Mouse (Mus musculus) ovary, postnatal 10 days (tissue): ENCODE measurements around the gene Zfp704.

ENCODE experiments used
- DNase-seq: peaks from one replicate; pipeline ENCODE4 v3.0.0; 2022; ENCODE audit warnings: low spot score

Zfp704 gene

DNA sequence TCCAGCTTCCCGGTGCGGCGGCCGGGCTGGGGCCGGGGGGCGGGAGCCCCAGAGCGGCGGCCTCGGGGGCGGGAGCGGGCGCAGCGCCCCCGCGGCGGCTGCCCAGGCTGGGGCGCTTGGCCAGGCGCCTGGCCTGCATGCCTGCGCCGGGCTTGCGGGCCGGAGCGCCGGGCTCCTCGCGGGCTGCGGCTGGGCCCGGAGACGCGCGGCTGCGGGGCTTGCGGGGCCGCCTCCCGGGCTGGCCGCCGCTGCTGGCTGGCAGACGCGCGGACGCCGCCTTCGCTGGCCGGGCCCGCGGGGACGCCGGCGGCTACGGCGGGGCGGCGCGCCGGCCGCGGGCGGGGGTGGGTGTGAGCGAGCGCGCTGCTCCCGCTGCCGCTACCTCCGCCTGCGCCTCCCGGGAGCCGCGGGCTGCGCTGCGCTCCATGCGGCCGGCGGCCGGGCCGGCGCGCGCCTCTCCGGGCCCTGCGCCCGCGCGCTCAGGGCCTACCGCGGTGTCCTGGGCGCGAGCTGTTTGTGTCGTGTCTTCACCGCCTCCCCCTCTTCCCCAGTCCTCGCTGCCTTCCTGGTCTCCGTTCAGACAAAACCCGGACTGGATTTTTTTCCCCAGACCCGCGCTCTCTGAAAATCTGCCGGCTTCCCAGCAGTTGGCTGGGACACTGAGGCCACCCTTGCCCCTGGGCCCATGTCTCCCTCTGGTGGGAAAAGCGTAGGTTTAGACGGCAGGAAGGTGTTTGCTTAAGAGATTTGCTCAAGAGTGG, at the start of gene Zfp704:
Gene Zfp704, minus strand, starts transcription at position 505 of the 761 bp plus-strand sequence.
- peak; percentile 63 for DNase-seq

- no peak for DNase-seq
Measured at GRCm38 (mm10) chr3:9633036-9634005, 23.4 kb upstream of the Zfp704 start.

- DNase-seq: peak; percentile 12
Measured at GRCm38 (mm10) chr3:9629951-9630350, 20.1 kb upstream of the Zfp704 start.

DNA sequence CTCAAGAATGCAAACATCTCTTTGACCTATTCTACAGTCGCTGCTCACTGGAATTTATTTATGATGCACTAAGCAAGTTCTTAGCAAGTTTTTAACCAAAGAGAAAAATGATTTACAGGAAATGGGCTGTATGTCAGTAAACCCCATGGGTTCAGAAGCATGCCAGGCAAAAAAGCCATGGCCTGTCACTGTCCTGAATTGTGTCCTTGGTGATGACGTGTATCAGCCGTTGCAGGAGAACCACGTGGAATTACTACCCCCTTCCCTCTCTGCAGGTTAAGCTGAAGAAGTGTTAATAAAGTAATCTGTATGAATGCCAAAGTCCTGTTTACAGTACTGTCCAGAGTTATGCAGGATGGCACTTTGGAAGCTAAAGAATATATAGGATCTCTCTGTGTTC, 18.2 kb upstream of the Zfp704 start:
- DNase-seq: no peak

GRCm38 (mm10) chr3:9626149-9626548, 16.3 kb upstream of the Zfp704 start:
- DNase-seq: no peak

DNA sequence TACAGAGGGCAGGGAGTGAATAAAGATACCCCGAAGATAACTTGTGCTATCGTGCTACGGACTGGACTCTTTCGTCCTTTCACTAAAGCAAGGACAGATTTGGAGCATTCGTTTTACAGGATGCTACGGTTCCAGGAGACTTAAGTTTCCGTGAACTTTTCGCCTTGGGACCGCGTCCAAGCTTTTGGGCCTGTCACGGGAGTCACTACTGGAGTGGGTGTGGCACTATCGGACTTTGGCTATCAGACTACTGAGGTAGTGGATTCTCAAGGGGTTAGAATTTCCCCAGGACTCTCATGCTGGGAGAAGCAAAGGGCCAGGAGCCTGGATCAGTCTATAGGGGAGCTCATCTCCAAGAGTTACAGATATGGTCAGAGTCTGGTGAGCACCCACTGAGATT, 10.7 kb upstream of the Zfp704 start:
- no peak for DNase-seq

DNA sequence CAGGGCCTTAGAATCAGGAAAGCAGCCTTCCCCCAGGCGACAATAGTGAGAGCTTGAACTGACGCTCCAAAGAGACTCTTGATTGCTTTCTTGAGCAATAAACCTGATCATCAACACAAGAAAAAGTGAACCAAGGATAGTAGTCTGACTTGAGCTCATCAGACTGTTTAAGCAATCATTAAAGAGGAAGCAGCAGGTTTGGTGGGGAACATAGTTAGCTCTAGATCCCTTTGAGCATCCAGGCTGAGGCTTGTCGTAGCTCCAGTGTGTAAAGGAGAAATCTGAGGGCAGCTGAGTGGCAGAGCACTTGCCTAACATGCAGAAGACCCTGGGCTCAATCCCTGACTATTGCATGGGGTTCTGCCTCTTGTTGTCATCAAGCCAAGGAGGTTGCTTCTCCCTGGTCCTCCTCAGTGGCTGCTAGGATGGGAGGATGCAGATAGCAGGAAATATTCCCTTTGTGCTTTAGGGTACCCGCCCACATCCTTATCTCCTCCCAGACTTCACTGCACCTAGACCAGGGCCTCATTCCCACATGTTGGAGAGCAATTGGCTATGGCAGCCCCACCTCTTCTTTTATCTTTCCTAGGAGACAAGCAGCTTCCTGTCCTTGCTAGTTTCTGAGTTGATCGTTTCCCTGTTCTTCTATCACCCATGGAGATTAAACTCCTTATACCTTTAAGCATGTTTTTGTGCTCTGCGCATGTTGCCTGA, 9.8 kb upstream of the Zfp704 start:
- DNase-seq: no peak

DNA sequence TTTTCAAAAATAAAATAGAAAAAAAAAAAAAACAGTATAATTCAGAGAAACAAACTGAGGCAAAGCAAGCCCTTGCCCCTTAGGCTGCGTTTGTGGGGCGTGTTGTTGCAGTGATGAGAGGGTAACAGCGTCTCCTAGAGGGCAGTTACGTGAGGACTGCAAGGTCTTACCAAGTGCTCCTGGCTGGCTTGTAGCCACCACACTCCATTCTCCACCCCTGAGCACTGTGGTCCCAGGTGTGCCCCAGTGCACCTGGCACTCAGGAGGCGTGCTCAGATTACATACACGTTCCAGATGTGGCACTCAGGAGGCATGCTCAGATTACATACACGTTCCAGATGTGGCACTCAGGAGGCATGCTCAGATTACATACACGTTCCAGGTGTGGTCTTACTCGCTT, 7.2 kb upstream of the Zfp704 start:
- DNase-seq: no peak

DNA sequence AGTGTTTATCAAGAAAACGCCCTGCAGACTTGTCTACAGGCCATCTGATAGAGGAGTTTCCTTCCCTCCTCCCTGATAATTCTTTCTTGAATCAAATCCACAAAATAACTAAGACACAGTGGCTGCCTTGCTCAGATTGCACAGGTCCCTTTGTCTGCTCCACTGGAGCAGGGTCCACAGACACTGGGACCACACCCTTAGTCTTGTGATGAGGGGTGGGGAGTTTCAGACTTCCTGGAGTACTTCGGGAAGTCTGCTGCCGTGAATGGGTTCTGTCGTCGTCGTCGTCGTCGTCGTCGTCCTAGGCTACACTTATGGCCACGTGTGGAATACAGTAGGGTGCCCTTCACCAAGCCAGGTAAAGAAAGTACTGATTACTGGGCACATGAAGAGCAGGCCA, 4.8 kb upstream of the Zfp704 start:
- no peak for DNase-seq

GRCm38 (mm10) chr3:9614011-9614410, 4.1 kb upstream of the Zfp704 start:
- DNase-seq: no peak

DNA sequence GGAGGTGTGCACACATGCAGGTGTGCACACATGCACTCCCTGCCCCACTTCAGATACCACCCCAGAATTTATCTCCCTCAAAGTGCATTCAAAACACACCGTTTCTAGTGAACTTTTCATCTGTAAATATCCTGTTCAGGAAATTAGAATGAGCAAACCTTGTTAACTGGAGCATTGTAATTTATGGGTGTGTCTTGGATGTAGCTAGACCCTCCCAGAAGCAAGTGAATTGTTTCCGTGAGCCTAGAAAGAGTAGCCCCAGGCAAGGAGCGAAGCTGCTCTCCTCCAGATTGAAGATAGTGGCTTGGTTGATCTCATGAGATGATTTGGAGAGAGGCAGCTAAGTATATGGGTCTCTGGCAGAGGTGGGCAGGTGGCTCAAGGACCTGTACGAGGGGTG, 1.3 kb upstream of the Zfp704 start:
- DNase-seq: no peak

DNA sequence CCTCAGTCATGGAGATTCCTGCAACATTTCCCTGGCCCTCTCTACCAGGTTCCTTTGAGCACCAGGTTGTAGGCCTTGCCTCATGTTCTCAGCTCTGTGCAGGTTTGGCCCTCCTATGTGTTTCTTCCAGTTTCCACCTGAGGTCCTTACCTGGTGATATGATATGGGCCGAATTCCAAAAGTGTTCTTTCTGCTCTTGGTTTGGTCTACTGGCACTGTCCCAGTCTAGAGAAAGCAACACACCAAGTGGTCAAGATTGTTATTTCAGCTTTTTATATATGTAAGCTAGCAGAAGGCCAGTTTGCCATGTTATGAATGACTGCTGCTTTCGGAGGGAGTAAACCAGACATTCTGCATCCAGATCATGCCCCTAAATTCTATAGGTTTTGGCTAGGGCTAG, 541 bp upstream of the Zfp704 start:
- DNase-seq: no peak

GRCm38 (mm10) chr3:9608906-9609580, 842 bp downstream of the Zfp704 start:
- DNase-seq: peak; percentile 32

- DNase-seq: peak; percentile 24
Measured at GRCm38 (mm10) chr3:9608441-9608905, 1.4 kb downstream of the Zfp704 start.

DNA sequence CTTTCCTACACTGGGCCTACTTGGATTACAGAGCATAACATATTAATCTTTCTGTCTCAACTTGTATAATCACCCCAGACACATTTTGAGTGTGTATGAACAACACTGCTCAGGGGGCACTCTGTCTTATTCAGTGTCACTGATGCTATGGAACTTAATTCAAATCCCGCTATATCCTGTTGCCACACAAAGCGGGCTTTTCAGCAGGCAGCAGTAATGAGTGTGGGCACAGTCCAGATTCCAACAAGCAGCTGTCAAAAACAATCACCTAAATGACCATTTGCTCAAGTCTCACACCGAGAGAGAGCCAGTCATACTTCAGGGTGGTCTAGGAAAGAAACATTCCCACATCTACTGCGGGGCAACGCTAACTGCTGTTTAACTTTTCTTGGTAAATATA, 2.2 kb downstream of the Zfp704 start:
- no peak for DNase-seq

GRCm38 (mm10) chr3:9605784-9606706, 3.8 kb downstream of the Zfp704 start:
- no peak for DNase-seq

DNA sequence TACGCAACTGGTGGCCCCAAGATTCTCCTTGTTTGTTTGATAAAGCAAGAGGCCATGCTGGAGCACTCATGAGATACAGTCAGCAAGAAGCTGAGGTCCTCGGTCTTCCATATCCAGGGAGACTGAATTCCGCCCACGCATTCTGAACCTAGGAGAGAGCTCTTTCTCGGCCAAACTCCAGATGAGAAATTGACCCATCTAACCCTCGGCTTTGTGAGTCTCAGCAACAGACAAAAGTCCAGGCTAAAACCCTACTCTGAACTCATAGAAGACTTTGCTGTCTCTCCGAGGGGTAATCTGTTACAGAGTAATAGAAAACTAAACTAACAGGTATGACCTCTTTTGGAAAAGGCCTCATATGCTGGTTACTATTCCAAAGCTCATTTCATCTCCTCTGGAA, 4.9 kb downstream of the Zfp704 start:
- DNase-seq: no peak

DNA sequence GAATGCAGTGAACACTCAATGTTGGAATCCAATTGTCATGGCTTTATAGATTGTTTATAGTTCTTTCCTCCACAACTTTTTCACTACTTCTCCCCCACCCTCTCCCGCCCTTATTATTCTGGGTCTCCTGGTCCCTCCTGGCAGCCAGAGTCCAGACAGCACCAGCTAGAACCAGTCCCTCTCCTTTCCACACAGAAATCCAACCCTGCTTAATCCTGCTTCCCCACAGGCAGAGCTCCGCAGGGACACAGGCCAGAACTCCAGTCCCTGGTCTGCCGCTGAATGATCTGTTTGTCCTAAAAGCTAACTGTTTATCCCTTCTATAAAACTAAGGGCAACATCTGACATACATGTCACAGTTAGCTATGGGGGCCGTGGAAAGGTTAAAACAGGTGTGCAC, 6.0 kb downstream of the Zfp704 start:
- no peak for DNase-seq

DNA sequence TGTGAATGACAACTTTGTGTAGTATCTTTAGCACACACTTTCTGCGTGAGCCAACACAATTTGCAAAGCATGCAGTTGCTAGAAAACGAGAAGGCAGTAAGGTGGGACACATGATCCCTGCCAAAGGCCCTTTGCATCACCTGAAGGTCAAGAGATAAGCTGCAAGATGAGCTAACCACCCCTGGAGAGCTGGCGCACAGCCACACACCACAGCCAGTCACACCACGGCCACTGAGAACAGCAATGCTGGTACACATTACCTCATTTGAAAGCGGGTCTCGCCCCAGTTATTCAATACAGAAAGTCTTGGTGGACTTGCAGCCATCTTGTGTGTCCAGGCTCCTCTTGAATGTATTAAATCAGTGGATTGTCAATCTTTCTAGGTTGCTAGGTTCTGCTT, 9.3 kb downstream of the Zfp704 start:
- DNase-seq: no peak

DNA sequence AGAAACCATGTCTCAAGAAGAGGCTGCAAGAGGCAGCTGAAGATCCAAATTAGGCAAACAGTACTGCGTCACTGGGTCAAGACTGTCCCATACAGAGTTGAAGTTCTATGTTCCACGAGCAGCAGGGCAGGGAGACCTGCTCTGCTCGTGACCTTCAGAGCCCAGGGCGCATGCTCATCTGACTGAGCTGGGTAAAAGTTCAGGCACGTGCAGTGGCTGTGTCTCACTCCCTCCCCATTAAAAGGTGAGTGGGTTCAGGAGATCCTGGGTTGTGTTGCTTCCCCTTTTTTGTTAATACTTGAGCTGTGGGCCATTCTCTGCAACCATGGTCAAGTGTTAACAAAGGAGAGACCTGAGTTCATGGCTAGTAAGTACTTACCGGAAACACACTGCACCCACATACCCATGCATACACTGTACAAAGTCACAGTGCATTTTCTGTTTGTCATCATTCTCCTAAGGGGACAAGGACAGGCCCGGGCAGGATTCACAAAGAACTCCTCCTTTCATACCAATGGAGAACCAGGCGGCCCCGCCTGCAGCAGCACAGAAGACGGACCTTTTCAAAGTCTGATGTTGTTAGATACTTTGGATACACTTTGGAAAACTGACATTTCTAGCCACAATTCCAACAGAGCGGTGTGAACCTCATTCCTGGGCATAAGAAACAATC, 10.0 kb downstream of the Zfp704 start:
- no peak for DNase-seq
